Mouse (Mus musculus) bone marrow macrophage, adult 2 months (primary cell): ENCODE data around the gene Hspa12b.

Experiments
- CTCF ChIP-seq: IDR thresholded peaks from 2 replicates; pipeline ENCODE4 v1.5.1; 2012; ENCODE audit warnings: low read depth, mild to moderate bottlenecking, low read length, moderate library complexity
- POLR2A ChIP-seq: IDR thresholded peaks from 2 replicates; pipeline ENCODE4 v1.6.1; 2012; ENCODE audit warnings: mild to moderate bottlenecking, low read depth, low read length, borderline replicate concordance

DNA sequence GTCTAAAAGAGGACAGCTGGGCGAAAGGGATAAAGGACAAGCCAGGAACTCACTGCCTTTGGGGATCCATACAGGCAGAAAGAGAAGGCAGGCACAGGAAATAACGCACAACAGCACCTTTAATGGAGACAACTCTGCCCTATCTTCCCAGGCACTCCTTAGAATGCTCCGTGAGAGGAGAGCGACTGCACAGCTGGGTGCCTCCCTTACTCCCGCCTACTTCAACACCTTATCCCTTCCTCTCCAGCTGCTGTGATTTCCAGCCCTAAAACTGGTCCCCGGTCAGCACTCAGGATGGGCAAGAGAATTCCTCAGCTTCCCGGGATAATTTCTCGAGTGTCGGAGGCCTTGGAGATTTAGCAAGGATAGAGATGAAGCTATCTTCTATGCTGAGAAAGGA, 43.9 kb downstream of the Hspa12b start:
- TF ChIP-seq POLR2A (no peak), CTCF (no peak)
